Mouse (Mus musculus) heart, adult 10 weeks (tissue): Measurements from ENCODE around the gene Ccdc80. TPM values are rescaled to one million over a fixed set of nuclear protein-coding genes. Genes with fewer than 3 reads are reported as not detected.

Source experiments
- polyA plus RNA-seq: library from polyadenylated mRNA; stranded (reverse); fragments of 350-450 nt; fragmentation: Illumina TruSeq; extraction: RNeasy Lipid Tissue Mini Kit (QIAGEN cat#74804); gene quantifications from one replicate; pipeline ENCODE4 v1.2.3, GENCODE M21; 2014; ENCODE audit warnings: low read depth, low replicate concordance

The Ccdc80 gene
- 47.7 TPM for polyA plus RNA-seq

GRCm38 (mm10) chr16:45093137-45093731 is at the start of gene Ccdc80:
TSS of gene Ccdc80 (plus strand) at chr16:45093402.

GRCm38 (mm10) chr16:45158522-45159388 is 65.6 kb downstream of the Ccdc80 start, which contains the start of the genes Slc35a5 and Atg3:
TSS of gene Slc35a5 (minus strand) at chr16:45158706.
TSS of gene Atg3 (plus strand) at chr16:45158785.

Other genes starting within 250 kb of the Ccdc80 start
- gene Cd200r2, start 226.3 kb upstream of the Ccdc80 start, polyA plus RNA-seq, result not detected
- gene Cd200r3, start 149.7 kb upstream of the Ccdc80 start, polyA plus RNA-seq, result not detected
- 10.0 TPM for gene Slc35a5, start 65.3 kb downstream of the Ccdc80 start, polyA plus RNA-seq
- 27.4 TPM for gene Atg3, start 65.4 kb downstream of the Ccdc80 start, polyA plus RNA-seq
- gene Btla, start 130.9 kb downstream of the Ccdc80 start, polyA plus RNA-seq, result 0.81 TPM